Mouse (Mus musculus): ENCODE measurements around the gene Scap. TPM values are rescaled to one million over a fixed set of nuclear protein-coding genes. Genes with fewer than 3 reads are reported as not detected.
A peak's percentile ranks its signal among the peaks of the same experiment; 100 is the strongest.

Scap gene
- total and polyA plus RNA-seq, 2 experiments from 2014 or later = 50.9 to 162 TPM

DNA sequence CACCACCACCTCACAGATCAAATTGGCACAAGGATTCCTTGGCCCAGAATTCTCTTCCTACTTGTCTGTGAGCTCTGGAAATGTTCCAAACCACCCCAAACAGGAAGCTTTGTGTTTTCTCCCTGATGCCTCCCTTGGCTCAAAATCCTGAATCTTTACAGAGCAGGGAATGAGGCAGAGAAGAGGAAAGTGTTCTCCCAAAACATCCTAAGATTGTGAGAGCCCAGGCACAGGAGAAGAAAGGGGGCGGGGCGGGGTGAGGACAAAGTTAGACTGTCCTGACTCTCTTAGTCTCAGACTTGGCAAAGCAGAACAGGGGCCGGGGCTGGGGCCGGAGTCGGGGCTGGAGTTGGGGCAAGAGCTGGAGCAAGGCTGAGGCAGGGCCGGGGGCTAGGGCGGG, 79.8 kb downstream of the Scap start:
- no peak overlapping the region for H3K4me3 ChIP-seq (ENCODE audit: low read length)
- H3K4me2 ChIP-seq (ENCODE audit: low read depth, low read length) = no peak overlapping the region
- no peaks in the 10 kb centered on the region for H3K36me3 ChIP-seq (ENCODE audit: insufficient read depth, low read length)
- no peak overlapping the region for H3K27ac ChIP-seq
- no peaks in the 10 kb centered on the region for H3K27me3 ChIP-seq (ENCODE audit: insufficient read depth, low read length)
- 0 out of 2 replicates have a peak, but pooled peaks cover 3% of the 10 kb centered on the region for H3K4me1 ChIP-seq (ENCODE audit: insufficient read depth, low read length)
- TF ChIP-seq CTCF (IDR thresholded peaks at IDR 0.05; ENCODE audit: low read depth) = no peak
- no peaks in the 10 kb centered on the region for H3K9me3 ChIP-seq (ENCODE audit: low read length)
- 63% methylated on average over 7 of the region's 7 CpGs for WGBS
- DNase-seq (ENCODE audit: low spot score) (peak; percentile 24), ATAC-seq (no peak)
- H3K9ac ChIP-seq (replicated peaks; ENCODE audit: low read length) = no peak overlapping the region

DNA sequence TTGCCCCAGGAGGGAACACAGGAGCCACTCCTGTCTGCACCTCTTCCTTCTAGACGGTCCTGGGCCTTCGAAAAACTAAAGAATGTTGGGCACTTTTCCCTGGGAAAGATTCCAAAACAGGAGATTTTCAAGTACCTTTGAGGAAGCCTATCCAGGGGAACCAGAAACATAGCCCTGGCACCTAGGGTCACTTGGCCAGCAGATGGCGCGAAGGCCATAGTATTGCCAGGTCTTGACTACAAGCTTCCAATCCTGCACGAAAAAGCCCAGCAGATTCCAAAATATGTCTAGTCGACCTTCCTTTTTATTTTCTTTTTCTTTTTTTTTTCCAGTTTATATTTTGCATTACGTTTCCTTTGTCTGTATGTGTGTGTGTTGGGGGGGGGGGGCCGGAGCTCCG, 80.7 kb downstream of the Scap start:
- Histone ChIP-seq H3K27ac (no peak overlapping the region), H3K9ac (replicated peaks; ENCODE audit: low read length) (no peak overlapping the region), H3K36me3 (ENCODE audit: insufficient read depth, low read length) (no peaks in the 10 kb centered on the region), H3K9me3 (ENCODE audit: low read length) (no peaks in the 10 kb centered on the region), H3K4me3 (ENCODE audit: low read length) (no peak overlapping the region), H3K4me2 (ENCODE audit: low read depth, low read length) (no peak overlapping the region), H3K4me1 (ENCODE audit: insufficient read depth, low read length) (0 out of 2 replicates have a peak, but pooled peaks cover 1% of the 10 kb centered on the region), H3K27me3 (ENCODE audit: insufficient read depth, low read length) (no peaks in the 10 kb centered on the region)
- ATAC-seq (no peak), DNase-seq (ENCODE audit: low spot score) (peak; percentile 66)
- peak; percentile 67 for TF ChIP-seq CTCF (IDR thresholded peaks at IDR 0.05; ENCODE audit: low read depth)
- 45% methylated on average over 9 of the region's 9 CpGs for WGBS

DNA sequence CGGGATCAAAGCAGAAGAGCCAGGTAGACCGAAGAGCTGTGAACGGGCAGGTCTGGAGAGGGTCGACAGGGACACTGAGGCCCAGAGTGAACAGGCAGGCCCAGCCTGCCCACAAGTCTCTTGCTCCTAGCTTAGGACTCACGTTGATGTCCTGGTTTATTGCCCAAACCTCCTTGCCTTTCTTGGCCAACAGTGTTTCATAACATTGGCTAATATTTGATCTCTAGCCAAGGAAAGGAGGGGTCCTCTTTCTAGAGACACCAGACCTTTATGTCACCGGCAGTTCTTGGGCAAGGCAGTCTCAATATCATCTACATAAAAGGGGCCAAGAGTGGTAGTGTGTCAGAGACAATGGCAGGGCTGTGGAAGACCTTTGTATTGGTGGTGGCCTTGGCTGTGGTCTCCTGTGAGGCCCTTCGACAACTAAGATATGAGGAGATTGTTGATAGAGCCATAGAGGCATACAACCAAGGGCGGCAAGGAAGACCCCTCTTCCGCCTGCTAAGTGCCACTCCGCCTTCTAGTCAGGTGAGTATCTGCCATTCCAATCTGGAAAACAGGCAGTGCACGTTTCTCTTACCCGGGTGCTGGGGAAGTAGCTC, 86.5 kb downstream of the Scap start, which contains the start of gene Ngp:
TSS of gene Ngp (plus strand) at position 237 of the 602 bp plus-strand sequence.
- Histone ChIP-seq H3K9me3 (ENCODE audit: low read length) (no peaks in the 10 kb centered on the region), H3K9ac (replicated peaks; ENCODE audit: low read length) (no peak within 1 kb of the TSS), H3K4me3 (ENCODE audit: low read length) (no peak within 1 kb of the TSS), H3K4me2 (ENCODE audit: low read depth, low read length) (no peak within 1 kb of the TSS), H3K27ac (no peak within 1 kb of the TSS), H3K27me3 (ENCODE audit: insufficient read depth, low read length) (no peaks in the 10 kb centered on the region), H3K4me1 (ENCODE audit: insufficient read depth, low read length) (no peaks in the 10 kb centered on the region), H3K36me3 (ENCODE audit: insufficient read depth, low read length) (no peaks in the 10 kb centered on the region)
- no peak for TF ChIP-seq CTCF (IDR thresholded peaks at IDR 0.05; ENCODE audit: low read depth)
- ATAC-seq (no peak), DNase-seq (ENCODE audit: low spot score) (no peak)
- WGBS = 91% methylated on average over 12 of the region's 12 CpGs

DNA sequence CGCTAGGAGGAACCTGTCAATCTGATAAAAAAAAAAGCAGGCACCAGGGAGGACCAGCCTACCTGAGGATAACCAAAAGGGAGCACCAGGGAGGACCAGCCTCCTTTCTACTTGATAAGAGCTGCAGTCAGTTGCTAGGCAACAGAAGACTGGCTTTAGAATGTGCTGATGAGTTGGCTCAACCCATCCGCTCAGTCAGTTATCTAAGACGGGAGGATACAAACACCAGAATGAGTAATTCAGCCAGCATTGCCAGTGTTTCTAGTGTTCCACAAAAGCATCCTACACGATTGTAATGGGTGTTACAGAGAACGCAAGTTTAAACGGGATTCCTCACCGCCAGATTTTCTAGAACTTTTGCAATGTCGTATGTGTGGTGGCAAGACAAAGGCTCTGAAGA, 98.2 kb downstream of the Scap start:
- H3K4me1 ChIP-seq (ENCODE audit: insufficient read depth, low read length) = no peaks in the 10 kb centered on the region
- H3K9ac ChIP-seq (replicated peaks; ENCODE audit: low read length) = no peak overlapping the region
- no peak overlapping the region for H3K27ac ChIP-seq
- H3K4me2 ChIP-seq (ENCODE audit: low read depth, low read length) = no peak overlapping the region
- H3K36me3 ChIP-seq (ENCODE audit: insufficient read depth, low read length) = peaks cover 70% of the 10 kb centered on the region
- WGBS = 53% methylated on average over 8 of the region's 8 CpGs
- H3K4me3 ChIP-seq (ENCODE audit: low read length) = no peak overlapping the region
- ATAC-seq = no peak
- H3K9me3 ChIP-seq (ENCODE audit: low read length) = no peaks in the 10 kb centered on the region
- TF ChIP-seq CTCF (IDR thresholded peaks at IDR 0.05; ENCODE audit: low read depth) = no peak
- no peaks in the 10 kb centered on the region for H3K27me3 ChIP-seq (ENCODE audit: insufficient read depth, low read length)
- no peak for DNase-seq (ENCODE audit: low spot score)

DNA sequence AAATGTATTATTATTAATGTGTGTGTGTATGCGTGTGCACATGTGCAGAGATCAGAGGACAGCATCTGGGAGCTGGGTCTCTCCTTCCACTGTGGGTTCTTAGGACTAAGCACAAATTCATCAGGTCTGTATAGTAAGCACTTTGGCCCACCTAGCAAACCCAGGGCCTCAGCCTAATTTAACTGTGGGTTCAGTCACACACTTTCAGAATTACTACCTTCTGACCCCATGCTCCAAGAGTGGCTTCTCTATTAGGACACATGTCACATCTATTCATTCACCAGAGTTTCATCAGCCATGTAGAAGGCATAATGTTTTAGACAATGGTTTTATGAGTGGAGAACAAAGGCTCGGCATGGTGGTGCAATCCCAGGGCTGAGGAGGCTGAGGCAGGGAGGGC, 100.0 kb downstream of the Scap start:
- no peak overlapping the region for H3K27ac ChIP-seq
- no peaks in the 10 kb centered on the region for H3K4me1 ChIP-seq (ENCODE audit: insufficient read depth, low read length)
- no peak for TF ChIP-seq CTCF (IDR thresholded peaks at IDR 0.05; ENCODE audit: low read depth)
- no peak overlapping the region for H3K9ac ChIP-seq (replicated peaks; ENCODE audit: low read length)
- peaks cover 57% of the 10 kb centered on the region for H3K36me3 ChIP-seq (ENCODE audit: insufficient read depth, low read length)
- H3K9me3 ChIP-seq (ENCODE audit: low read length) = no peaks in the 10 kb centered on the region
- no peak overlapping the region for H3K4me2 ChIP-seq (ENCODE audit: low read depth, low read length)
- ATAC-seq = no peak
- 91% methylated on average over 2 of the region's 2 CpGs for WGBS
- no peak for DNase-seq (ENCODE audit: low spot score)
- H3K4me3 ChIP-seq (ENCODE audit: low read length) = no peak overlapping the region
- no peaks in the 10 kb centered on the region for H3K27me3 ChIP-seq (ENCODE audit: insufficient read depth, low read length)

Other genes starting within 250 kb of the Scap start
- gene Smarcc1, start 215.6 kb upstream of the Scap start, total RNA-seq (2014; rRNA removed) = 26.2 and 32.0 TPM in 2 replicates
- 58.0 and 59.5 TPM in 2 replicates for gene Smarcc1, start 215.6 kb upstream of the Scap start, polyA plus RNA-seq (2015; fragmentation: Nextera tagmentation; extraction: Ambion mirVana)
- 133 and 211 TPM in 2 replicates for gene Dhx30, start 215.5 kb upstream of the Scap start, total RNA-seq (2014; rRNA removed)
- 125 and 136 TPM in 2 replicates for gene Dhx30, start 215.5 kb upstream of the Scap start, polyA plus RNA-seq (2015; fragmentation: Nextera tagmentation; extraction: Ambion mirVana)
- gene Cspg5, start 89.5 kb upstream of the Scap start, total RNA-seq (2014; rRNA removed) = 412 and 470 TPM in 2 replicates
- gene Cspg5, start 89.5 kb upstream of the Scap start, polyA plus RNA-seq (2015; fragmentation: Nextera tagmentation; extraction: Ambion mirVana) = 261 and 266 TPM in 2 replicates
- 27.6 and 30.9 TPM in 2 replicates for gene Elp6, start 28.1 kb upstream of the Scap start, total RNA-seq (2014; rRNA removed)
- 30.0 and 31.1 TPM in 2 replicates for gene Elp6, start 28.1 kb upstream of the Scap start, polyA plus RNA-seq (2015; fragmentation: Nextera tagmentation; extraction: Ambion mirVana)
- gene Ptpn23, start 74.9 kb downstream of the Scap start, total RNA-seq (2014; rRNA removed) = 23.4 and 31.6 TPM in 2 replicates
- gene Ptpn23, start 74.9 kb downstream of the Scap start, polyA plus RNA-seq (2015; fragmentation: Nextera tagmentation; extraction: Ambion mirVana) = 12.0 and 13.2 TPM in 2 replicates
- 0.16 and 0.54 TPM in 2 replicates for gene Ngp, start 86.5 kb downstream of the Scap start, total RNA-seq (2014; rRNA removed)
- 0.96 and 1.6 TPM in 2 replicates for gene Ngp, start 86.5 kb downstream of the Scap start, polyA plus RNA-seq (2015; fragmentation: Nextera tagmentation; extraction: Ambion mirVana)
- gene Klhl18, start 143.4 kb downstream of the Scap start, total RNA-seq (2014; rRNA removed) = 30.6 and 32.1 TPM in 2 replicates
- 16.1 and 19.0 TPM in 2 replicates for gene Klhl18, start 143.4 kb downstream of the Scap start, polyA plus RNA-seq (2015; fragmentation: Nextera tagmentation; extraction: Ambion mirVana)
- 3.3 and 3.9 TPM in 2 replicates for gene Kif9, start 143.7 kb downstream of the Scap start, total RNA-seq (2014; rRNA removed)
- gene Kif9, start 143.7 kb downstream of the Scap start, polyA plus RNA-seq (2015; fragmentation: Nextera tagmentation; extraction: Ambion mirVana) = 3.9 and 4.0 TPM in 2 replicates
- gene Setd2, start 199.3 kb downstream of the Scap start, total RNA-seq (2014; rRNA removed) = 58.9 and 64.9 TPM in 2 replicates
- 24.7 and 25.6 TPM in 2 replicates for gene Setd2, start 199.3 kb downstream of the Scap start, polyA plus RNA-seq (2015; fragmentation: Nextera tagmentation; extraction: Ambion mirVana)